21 mouse cellular contexts compared by ENCODE assay signal in genomic region chr7:70431712-70432111, GRCm38 (mm10).
DNase-seq lines count a peak whose midpoint lies in the region; ATAC-seq and TF ChIP-seq lines count a peak whose summit lies in the region.
"Had no signal": no experiment of that assay in that cellular context is flagged by ENCODE, and none has a peak within 500 bp of the region (broad histone marks: within the 10 kb centered on the region; RNA-seq: fewer than 3 reads in every experiment).

No protein-coding gene starts in this region.

- no peak for TF ChIP-seq EP300 in liver, postnatal 0 days (IDR thresholded peaks at IDR 0.05; ENCODE audit: low read depth)

- no peak overlapping the region for H3K9ac ChIP-seq in forebrain, embryonic 14.5 days (ENCODE audit: low read length)
- H3K9ac ChIP-seq in forebrain, postnatal 0 days, result no peak overlapping the region
- H3K9ac ChIP-seq in liver, postnatal 0 days (replicated peaks), result no peak overlapping the region
- no peak overlapping the region for H3K9ac ChIP-seq in liver, embryonic 11.5 days (ENCODE audit: low read depth, low read length)
- H3K9ac ChIP-seq: embryonic facial prominence, embryonic 12.5 days; forebrain, embryonic 12.5 days; forebrain, embryonic 15.5 days had no signal

- no peak overlapping the region for H3K4me3 ChIP-seq in forebrain, embryonic 14.5 days (ENCODE audit: low read depth, low read length)
- no peak overlapping the region for H3K4me3 ChIP-seq in forebrain, postnatal 0 days (ENCODE audit: low read depth, low read length)
- H3K4me3 ChIP-seq in liver, postnatal 0 days (ENCODE audit: low read depth, low read length), result no peak overlapping the region
- no peak overlapping the region for H3K4me3 ChIP-seq in liver, embryonic 11.5 days (ENCODE audit: low read depth, low read length)
- H3K4me3 ChIP-seq: embryonic facial prominence, embryonic 10.5 days; embryonic facial prominence, embryonic 12.5 days; forebrain, embryonic 10.5 days; forebrain, embryonic 12.5 days; forebrain, embryonic 15.5 days had no signal

- H3K4me2 ChIP-seq in forebrain, embryonic 14.5 days (ENCODE audit: low read length), result no peak overlapping the region
- H3K4me2 ChIP-seq in forebrain, postnatal 0 days (ENCODE audit: low read depth), result no peak overlapping the region
- no peak overlapping the region for H3K4me2 ChIP-seq in liver, postnatal 0 days (ENCODE audit: low read depth, low read length)
- H3K4me2 ChIP-seq in liver, embryonic 11.5 days, result no peak overlapping the region
- H3K4me2 ChIP-seq: embryonic facial prominence, embryonic 12.5 days; forebrain, embryonic 12.5 days; forebrain, embryonic 15.5 days had no signal

- 73% methylated on average over 2 of the region's 2 CpGs for WGBS in forebrain, embryonic 14.5 days
- 68% methylated on average over 2 of the region's 2 CpGs for WGBS in forebrain, postnatal 0 days
- 48% methylated on average over 2 of the region's 2 CpGs for WGBS in liver, postnatal 0 days (ENCODE audit: insufficient replicate concordance)
- WGBS in liver, embryonic 11.5 days, result 66% methylated on average over 2 of the region's 2 CpGs

- H3K9me3 ChIP-seq in forebrain, embryonic 14.5 days (replicated peaks; ENCODE audit: control insufficient read depth, low read length), result no peaks in the 10 kb centered on the region
- H3K9me3 ChIP-seq in forebrain, postnatal 0 days (ENCODE audit: low read length), result no peaks in the 10 kb centered on the region
- no peaks in the 10 kb centered on the region for H3K9me3 ChIP-seq in liver, postnatal 0 days (ENCODE audit: low read length)
- no peaks in the 10 kb centered on the region for H3K9me3 ChIP-seq in liver, embryonic 11.5 days (ENCODE audit: control insufficient read depth, low read length)
- H3K9me3 ChIP-seq: embryonic facial prominence, embryonic 10.5 days; embryonic facial prominence, embryonic 12.5 days; forebrain, embryonic 10.5 days; forebrain, embryonic 12.5 days; forebrain, embryonic 15.5 days had no signal

- H3K27me3 ChIP-seq in forebrain, embryonic 14.5 days (replicated peaks; ENCODE audit: control insufficient read depth, insufficient read depth, low read length), result no peaks in the 10 kb centered on the region
- no peaks in the 10 kb centered on the region for H3K27me3 ChIP-seq in forebrain, postnatal 0 days (ENCODE audit: insufficient read depth, low read length)
- no peaks in the 10 kb centered on the region for H3K27me3 ChIP-seq in liver, postnatal 0 days (ENCODE audit: insufficient read depth, low read length)
- H3K27me3 ChIP-seq in liver, embryonic 11.5 days (replicated peaks; ENCODE audit: control insufficient read depth, insufficient read depth, low read length), result no peaks in the 10 kb centered on the region
- H3K27me3 ChIP-seq: embryonic facial prominence, embryonic 12.5 days; forebrain, embryonic 12.5 days; forebrain, embryonic 15.5 days had no signal

- H3K27ac ChIP-seq in forebrain, embryonic 14.5 days (ENCODE audit: low read depth, low read length), result no peak overlapping the region
- no peak overlapping the region for H3K27ac ChIP-seq in forebrain, postnatal 0 days (ENCODE audit: low read depth, low read length)
- H3K27ac ChIP-seq in liver, postnatal 0 days (ENCODE audit: low read depth), result no peak overlapping the region
- no peak overlapping the region for H3K27ac ChIP-seq in liver, embryonic 11.5 days (ENCODE audit: low read depth, low read length)
- H3K27ac ChIP-seq: embryonic facial prominence, embryonic 10.5 days; embryonic facial prominence, embryonic 12.5 days; forebrain, embryonic 10.5 days; forebrain, embryonic 12.5 days; forebrain, embryonic 15.5 days had no signal

- H3K36me3 ChIP-seq in forebrain, embryonic 14.5 days (ENCODE audit: control insufficient read depth, insufficient read depth, low read length), result no peaks in the 10 kb centered on the region
- H3K36me3 ChIP-seq in forebrain, postnatal 0 days (ENCODE audit: insufficient read depth), result no peaks in the 10 kb centered on the region
- no peaks in the 10 kb centered on the region for H3K36me3 ChIP-seq in liver, postnatal 0 days (replicated peaks; ENCODE audit: insufficient read depth, low read length)
- no peaks in the 10 kb centered on the region for H3K36me3 ChIP-seq in liver, embryonic 11.5 days (ENCODE audit: control insufficient read depth, insufficient read depth, low read length)
- H3K36me3 ChIP-seq: embryonic facial prominence, embryonic 10.5 days; embryonic facial prominence, embryonic 12.5 days; forebrain, embryonic 10.5 days; forebrain, embryonic 12.5 days; forebrain, embryonic 15.5 days had no signal

- peak; percentile 13 for DNase-seq in forebrain, embryonic 14.5 days (ENCODE audit: low spot score)
- DNase-seq in forebrain, postnatal 0 days, result no peak
- DNase-seq in liver, postnatal 0 days, result no peak
- DNase-seq in liver, embryonic 11.5 days (ENCODE audit: low spot score), result no peak
- peak; percentile 47 for DNase-seq in 3T3-L1 (ENCODE audit: low read depth, low spot score)
- DNase-seq in brain, embryonic 14.5 days (ENCODE audit: low read depth), result peak; percentile 13
- no peak for DNase-seq in cerebellum, adult 8-10 months
- no peak for DNase-seq in kidney, postnatal 36 days
- DNase-seq: adrenal gland, adult 2 months; adrenal gland, postnatal 10 days; adrenal gland, postnatal 25 days; cerebellum, adult 11-12 months; cerebellum, adult 2 months; cerebellum, adult 9-11 months; cerebellum, postnatal 14 days; cerebellum, postnatal 36 days had no signal

- H3K4me1 ChIP-seq in forebrain, embryonic 14.5 days (ENCODE audit: control insufficient read depth, insufficient read depth, low read length), result no peaks in the 10 kb centered on the region
- no peaks in the 10 kb centered on the region for H3K4me1 ChIP-seq in forebrain, postnatal 0 days (ENCODE audit: insufficient read depth)
- H3K4me1 ChIP-seq in liver, postnatal 0 days (ENCODE audit: insufficient read depth), result no peaks in the 10 kb centered on the region
- no peaks in the 10 kb centered on the region for H3K4me1 ChIP-seq in liver, embryonic 11.5 days (replicated peaks; ENCODE audit: control insufficient read depth, insufficient read depth, low read length)
- H3K4me1 ChIP-seq: forebrain, embryonic 12.5 days; forebrain, embryonic 15.5 days had no signal

- TF ChIP-seq CTCF in forebrain, postnatal 0 days (IDR thresholded peaks at IDR 0.05; ENCODE audit: low read depth), result no peak
- TF ChIP-seq CTCF in liver, postnatal 0 days (IDR thresholded peaks at IDR 0.05; ENCODE audit: low read depth), result no peak
- no peak for TF ChIP-seq CTCF in brain, embryonic 14.5 days (IDR thresholded peaks at IDR 0.05; ENCODE audit: borderline replicate concordance, extremely low read depth, insufficient read depth, insufficient read length)

- no peak for TF ChIP-seq POLR2A in brain, embryonic 14.5 days (IDR thresholded peaks at IDR 0.05; ENCODE audit: borderline replicate concordance, extremely low read depth, insufficient read depth, insufficient read length, poor library complexity, severe bottlenecking)

- no peak for ATAC-seq in forebrain, embryonic 14.5 days
- no peak for ATAC-seq in forebrain, postnatal 0 days
- ATAC-seq in liver, postnatal 0 days, result peak; percentile 62; the same call in 1 of the 2 replicates
- ATAC-seq in liver, embryonic 11.5 days (replicated peaks; ENCODE audit: low FRiP score), result no peak
- ATAC-seq: forebrain, embryonic 15.5 days had no signal

Comparison
In these comparisons a context has a peak if more than half of its experiments do, and no peak if none do; other contexts are left out.
1. DNase-seq: peak in forebrain, embryonic 14.5 days (single experiment), 3T3-L1 (single experiment) and brain, embryonic 14.5 days (single experiment); none in forebrain, postnatal 0 days (single experiment), liver, postnatal 0 days (single experiment), liver, embryonic 11.5 days (single experiment), cerebellum, adult 8-10 months (single experiment) and kidney, postnatal 36 days (0 of 2).